Mouse (Mus musculus): ENCODE results near the gene Gp1ba.

Gene Gp1ba

DNA sequence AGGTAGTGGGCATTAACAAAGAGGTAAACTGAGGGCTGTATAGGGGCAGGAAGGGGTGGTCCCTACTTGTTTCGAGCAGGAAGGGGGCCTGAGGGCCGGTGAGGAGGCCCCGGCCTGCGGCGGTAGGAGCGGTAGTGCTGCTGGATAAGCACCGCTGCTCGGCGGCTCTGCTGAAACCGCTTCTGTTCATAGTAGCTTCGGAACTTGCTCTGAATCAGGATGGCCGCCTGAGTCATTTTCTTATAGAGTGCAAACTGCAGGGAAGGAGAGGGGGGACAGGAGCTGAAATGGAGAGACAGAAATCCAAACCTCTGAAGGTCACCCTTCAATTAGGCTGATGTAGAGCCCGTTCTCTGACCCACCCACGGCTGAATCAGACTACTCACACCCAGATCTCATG lies 31.6 kb downstream of the Gp1ba start:
- DNase-seq (ENCODE audit: low spot score), result no peak

DNA sequence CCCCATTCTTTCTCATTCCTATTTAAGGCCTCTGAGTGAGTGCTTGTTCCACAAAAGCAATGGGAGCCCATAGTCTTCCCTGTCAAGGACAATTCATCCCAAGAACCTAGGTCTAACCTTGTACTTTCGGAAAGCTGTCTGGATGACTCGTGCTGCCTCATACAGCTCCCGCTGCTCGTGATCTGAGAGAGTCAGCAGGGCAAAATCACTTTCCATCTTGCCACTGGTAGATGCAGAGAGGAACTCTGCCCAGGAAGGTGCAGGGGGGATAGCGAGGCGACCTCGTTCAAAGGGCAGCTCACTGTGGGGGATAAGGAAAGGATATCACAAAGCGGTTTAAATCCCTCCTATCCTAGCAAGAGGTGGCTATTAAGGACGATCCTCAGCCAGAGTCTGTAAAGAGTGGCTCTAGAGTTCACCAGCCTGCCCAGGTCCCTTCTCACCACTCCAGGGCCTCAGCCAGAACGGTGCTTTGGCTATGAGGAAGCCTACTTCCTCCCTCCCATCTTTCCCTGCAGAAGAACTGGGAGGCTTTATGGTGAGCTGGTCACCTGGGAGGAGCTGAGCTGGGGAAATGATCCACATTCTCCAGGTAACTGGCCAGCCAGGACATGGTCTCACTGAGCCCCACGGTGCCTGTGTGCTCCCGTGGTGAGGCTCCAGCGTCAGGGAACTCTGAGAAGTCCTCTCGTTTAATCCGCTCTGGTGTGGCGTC lies 32.6 kb downstream of the Gp1ba start:
- no peak for DNase-seq (ENCODE audit: low spot score)

DNA sequence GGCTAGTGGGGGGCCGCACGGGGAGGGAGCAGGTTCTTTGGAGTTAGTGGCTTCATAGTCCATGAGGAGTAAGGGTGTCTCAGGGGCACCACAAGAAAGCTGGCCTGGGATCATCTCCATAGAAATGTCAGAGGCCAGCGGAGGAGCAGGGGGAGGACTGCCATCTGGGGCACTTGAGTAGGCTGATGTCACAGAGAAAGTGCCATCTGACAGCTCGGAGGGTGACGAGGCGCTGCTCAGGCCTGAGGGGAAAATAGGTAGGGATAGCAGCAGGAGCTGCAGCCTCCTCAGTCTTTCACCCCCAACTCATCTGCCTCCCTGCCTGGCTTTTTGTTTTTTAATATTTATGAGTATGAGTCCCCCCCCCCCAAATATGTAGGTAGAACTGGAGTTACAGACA lies 35.1 kb downstream of the Gp1ba start:
- DNase-seq (ENCODE audit: low spot score), result no peak

DNA sequence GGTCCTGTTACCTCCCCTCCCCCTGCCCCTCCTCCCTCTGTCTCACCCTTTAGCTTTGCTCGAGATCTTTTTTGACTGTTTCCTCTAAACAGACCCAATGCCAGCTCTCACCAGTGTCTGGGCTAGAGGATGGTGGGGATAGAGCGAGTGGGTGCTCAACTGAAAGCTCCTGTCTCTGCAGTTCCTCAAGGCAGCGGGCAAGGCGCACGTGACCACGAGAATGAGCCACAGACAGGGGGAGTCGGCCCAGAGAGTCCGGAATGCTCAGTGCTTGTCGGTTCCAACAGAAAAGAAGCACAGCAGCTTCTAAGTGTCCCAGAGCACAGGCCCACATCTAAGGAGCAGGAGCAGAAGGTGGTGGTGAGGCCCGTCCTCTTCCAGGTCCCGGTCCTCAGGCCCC lies 35.6 kb downstream of the Gp1ba start:
- no peak for DNase-seq (ENCODE audit: low spot score)

DNA sequence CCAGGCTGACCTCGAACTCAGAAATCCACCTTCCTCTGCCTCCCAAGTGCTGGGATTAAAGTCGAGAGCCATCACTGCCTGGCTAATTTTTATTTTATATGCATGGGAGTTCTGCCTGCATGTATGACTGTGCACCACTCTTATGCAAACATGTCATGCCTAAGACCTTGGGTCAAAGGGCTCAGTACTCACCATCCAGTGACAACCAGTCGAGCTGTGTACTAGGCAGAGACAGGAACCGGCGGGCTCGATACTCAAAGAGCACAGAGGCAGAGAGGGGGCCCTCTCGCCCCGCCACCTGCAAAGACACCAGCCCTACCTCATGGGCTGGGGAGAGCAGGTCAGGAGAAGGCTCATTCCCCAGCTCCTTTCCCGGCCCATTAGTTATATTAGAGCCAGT lies 39.2 kb downstream of the Gp1ba start:
- no peak for DNase-seq (ENCODE audit: low spot score)

DNA sequence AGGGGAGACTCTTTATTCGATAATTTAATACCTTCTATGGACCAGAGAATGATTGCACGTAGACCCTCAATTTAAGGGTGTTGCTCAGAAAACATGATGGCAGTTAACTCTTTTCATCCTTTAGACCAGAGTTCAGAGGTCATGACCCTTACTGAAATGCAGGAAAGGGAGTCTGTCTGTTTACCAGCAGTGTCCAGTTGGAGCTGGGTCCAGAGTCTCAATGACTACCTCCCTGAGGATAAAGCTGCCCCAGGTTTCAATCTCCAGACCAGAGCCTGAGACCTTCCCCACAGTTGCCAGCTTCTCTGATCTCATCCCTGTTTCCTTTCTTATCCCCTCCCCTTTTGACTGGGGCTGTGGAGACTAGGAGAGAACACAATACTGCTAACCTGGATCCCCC lies 39.7 kb downstream of the Gp1ba start:
- DNase-seq (ENCODE audit: low spot score), result no peak

DNA sequence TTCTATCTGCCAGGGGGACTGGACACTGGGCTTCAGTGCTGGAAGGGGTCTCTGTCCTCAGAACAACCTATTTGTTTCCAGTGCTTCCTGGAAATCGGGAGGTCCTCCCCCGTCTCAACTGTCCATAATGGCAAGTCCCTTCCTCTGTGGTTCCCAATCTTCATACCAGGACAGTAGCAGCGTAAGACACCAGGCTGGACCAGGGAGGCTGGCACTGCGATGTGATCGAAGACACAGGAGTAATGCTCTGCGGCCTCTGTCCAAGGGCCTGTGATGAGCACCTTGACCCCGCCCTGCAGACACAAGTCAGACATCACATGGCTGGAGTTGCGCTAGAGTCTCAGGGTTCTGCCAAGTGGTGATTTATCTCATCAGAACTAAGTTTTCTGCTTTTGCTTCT lies 40.4 kb downstream of the Gp1ba start:
- no peak for DNase-seq (ENCODE audit: low spot score)

DNA sequence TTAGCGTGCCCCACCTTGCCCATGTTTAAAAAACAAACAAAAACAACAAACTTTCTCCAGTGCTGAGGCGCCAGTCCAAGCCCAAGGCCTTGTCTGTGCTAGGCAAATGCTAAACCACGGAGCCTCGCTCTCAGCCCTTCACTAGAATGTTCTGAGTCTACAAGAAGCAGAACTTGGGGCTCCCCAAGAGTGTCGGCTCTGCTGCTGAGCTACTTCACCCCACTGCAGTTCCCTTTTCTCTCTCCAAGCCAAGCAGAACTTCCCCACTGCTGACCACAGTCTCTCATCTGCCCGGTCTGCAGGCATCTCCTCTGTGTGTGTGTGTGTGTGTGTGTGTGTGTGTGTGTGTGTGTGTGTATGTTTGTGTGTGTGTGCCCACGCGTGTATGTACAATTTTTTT lies 41.0 kb downstream of the Gp1ba start:
- DNase-seq (ENCODE audit: low spot score), result no peak

DNA sequence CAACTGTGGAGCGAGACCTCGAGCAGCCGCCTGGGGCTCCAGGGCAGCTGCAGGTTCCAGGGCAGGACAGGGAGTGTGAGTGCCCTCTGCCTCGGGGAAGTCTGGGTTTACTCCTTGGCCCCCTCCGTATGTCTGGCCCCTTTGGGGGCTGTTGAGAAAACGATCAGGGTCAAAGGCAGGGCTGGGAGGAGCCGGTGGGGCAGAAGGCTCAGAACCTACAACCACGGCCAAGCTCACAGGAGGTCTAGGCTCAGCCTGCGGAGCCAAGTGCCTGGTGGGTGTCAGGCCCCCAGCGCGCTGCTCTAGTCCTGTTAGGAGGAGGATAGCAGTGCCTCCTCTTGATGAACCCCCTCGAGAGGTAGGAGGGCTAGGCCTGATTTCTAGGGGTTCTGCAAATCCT lies 42.2 kb downstream of the Gp1ba start:
- no peak for DNase-seq (ENCODE audit: low spot score)

DNA sequence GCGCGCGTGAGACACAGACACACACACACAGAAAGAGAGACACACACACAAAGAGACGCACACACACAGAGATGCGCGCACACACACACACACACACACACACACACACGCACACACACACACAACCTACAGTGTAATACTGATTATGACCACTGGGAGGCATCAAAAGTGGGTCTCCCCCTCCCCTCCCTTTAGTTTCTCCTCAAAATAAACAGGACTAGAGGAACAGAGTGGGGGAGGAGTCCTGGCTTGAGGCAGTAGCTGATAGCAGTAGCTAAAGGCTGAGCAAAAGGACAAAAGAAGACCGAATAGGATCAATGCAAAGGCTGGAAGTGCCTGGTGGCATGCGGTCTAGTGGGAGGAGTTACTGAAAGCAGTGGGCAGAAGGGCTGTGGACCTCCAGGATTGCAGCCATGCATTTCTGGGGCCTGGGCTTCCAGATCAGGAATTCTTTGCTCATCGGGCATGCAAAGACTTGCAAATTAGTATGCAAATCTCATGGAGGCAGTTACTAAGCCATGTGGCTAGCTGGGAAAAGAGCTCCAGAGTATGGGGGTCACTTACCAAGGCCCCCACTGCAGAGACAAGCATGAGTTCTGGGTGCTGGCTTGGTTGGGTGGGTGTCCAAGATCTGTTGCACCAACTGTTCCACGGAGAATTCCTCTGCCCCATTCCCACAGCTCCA lies 43.1 kb downstream of the Gp1ba start:
- DNase-seq (ENCODE audit: low spot score), result no peak

DNA sequence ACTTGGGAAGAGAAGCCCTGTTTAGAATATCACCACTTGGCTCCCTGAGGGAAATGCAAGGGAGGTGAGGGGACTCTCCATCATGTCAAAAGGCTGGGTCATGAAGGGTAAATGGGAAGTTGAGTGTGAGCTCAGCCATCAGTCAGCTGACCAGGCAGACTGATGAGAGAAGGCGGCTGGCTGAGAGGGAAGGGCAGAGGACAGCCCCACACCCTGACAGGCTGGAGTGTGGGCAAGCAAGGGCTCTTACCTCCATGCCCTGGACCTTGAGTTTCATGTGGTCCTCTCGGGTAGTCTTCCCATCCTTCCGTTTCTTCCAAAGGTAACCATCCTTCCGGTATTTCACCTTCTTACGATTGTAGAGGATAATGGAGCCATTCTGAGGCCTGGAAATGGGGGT lies 44.7 kb downstream of the Gp1ba start:
- no peak for DNase-seq (ENCODE audit: low spot score)

DNA sequence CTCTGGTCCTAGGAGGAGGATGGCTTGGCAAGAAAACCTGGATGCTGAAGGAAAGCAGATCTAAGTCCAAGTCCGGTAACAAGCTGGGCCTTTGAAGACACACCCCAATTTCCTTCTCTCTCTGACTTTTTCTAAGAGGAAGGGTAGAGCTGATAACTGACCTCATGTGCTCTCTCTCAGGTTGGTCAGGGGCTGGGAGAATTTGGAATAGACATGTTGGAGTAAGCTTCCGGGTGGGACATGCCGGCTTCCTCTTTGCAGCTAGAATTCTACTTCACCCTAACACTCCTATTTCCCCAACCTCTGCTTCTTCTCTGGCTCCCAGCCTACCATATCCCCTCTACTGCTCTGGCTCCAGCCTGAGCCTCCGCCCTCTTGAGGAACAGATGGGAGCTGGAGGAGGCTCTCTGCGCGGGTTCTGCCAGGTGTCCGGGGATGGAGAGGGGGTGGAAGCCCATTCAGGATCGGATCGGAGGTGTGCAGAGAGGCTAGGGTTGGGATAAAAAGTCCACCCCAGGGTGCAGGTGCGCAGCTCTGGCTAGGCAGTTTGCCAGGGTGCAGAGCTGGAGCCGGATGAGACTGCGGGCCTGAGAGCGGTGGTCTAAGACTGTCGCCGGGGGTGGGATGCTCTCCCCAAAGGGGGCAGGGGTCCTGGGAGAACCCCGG lies 48.1 kb downstream of the Gp1ba start:
- peak; percentile 35 for DNase-seq (ENCODE audit: low spot score)

DNA sequence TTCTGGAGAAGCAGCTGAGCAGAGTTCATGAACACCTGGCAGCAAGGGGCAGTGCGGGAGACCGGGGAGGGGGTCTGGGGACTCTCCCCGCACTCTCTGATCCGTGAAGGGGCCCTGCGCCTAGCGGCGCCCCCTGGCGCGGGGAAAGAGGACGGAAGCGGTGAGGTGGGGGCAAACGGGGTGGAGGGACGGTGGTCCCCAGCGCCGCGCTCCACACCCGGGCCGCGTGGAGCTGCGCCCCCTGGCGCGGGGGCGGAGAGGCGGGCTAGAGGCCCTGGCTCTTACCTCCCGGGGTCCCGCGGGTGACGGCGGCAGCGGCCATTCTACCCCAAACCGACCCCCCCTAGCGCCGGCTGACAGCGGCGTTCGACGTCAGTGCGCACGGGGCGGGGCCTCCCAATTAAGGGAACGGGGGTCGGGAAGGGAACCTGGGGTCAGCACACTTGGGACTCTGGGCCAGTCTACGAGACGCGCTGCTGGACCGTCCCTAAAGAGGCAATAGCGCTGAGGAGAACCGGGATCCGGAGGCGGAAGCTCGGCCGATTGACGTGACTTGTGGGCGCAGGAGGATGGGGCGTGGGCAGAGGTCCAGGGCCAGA lies 48.8 kb downstream of the Gp1ba start, which contains the start of gene Camta2:
Gene Camta2 (minus strand): TSS at position 505 of the 599 bp plus-strand sequence.
- peak; percentile 87 for DNase-seq (ENCODE audit: low spot score)

DNA sequence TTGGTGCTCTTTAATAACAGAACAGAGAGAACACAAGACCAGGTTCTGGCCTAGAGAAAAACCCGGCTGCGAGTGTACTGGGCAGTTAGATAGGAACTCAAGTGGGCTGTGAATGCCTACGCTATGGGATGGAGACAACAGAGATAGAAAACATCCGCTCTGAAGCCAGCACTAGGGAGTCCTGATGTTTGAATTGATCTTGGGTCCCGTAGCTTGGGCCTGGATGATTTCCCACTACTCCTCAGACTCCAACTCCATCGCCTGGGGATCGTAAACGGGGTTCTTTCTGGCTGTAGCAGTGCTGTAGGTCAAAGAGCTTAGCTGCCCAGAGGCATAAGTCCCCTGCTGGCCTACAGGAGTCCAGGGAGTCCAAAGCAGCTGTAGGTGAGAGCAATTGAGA lies 49.5 kb downstream of the Gp1ba start:
- DNase-seq (ENCODE audit: low spot score), result no peak

DNA sequence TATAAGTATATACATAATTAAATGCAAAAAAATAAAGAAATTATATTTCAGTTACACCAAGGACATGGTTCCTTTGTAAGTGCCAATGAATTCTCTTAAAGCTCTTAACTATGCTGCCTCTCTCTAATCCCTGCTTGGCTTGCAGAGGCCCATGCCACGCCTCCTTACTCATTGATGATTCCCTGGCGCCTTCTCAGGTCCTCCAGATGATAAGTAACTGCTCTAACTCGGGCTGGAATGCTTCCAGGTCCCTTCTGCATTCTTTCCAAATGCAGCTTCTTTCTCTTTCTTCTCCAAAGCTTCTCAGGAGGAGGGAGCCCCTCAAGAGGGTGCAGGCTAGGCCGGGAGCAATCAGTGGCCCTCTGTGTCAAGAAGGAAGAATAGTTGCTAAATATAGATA lies 50.7 kb downstream of the Gp1ba start:
- no peak for DNase-seq (ENCODE audit: low spot score)

Data from ovary, postnatal 36 days (tissue).